Mouse (Mus musculus): Measurements from ENCODE around the gene Rpp38. TPM values are rescaled to one million over a fixed set of nuclear protein-coding genes. Genes with fewer than 3 reads are reported as not detected.

Gene Rpp38
- polyA plus RNA-seq, 1 experiment from 2014 or later = 12.8 TPM

GRCm38 (mm10) chr2:3331071-3331703 lies 1.3 kb downstream of the Rpp38 start:
- peak overlapping the region; percentile 67 for H3K4me2 ChIP-seq (replicated peaks)
- H3K4me3 ChIP-seq (replicated peaks) = peak overlapping the region; percentile 63
- 86% methylated on average over 5 of the region's 5 CpGs for WGBS
- peaks cover 24% of the 10 kb centered on the region for H3K4me1 ChIP-seq (replicated peaks)
- peak overlapping the region; percentile 74 for H3K9ac ChIP-seq (replicated peaks)
- H3K27me3 ChIP-seq = peaks cover 3% of the 10 kb centered on the region; the same call in 1 of the 2 replicates
- no peak for ATAC-seq
- H3K36me3 ChIP-seq = peaks cover 20% of the 10 kb centered on the region
- no peak overlapping the region for H3K27ac ChIP-seq
- H3K9me3 ChIP-seq = no peaks in the 10 kb centered on the region

GRCm38 (mm10) chr2:3327351-3327750 lies 5.1 kb downstream of the Rpp38 start:
- Histone ChIP-seq H3K9ac (replicated peaks) (no peak overlapping the region), H3K27ac (no peak overlapping the region), H3K9me3 (no peaks in the 10 kb centered on the region), H3K36me3 (peaks cover 53% of the 10 kb centered on the region), H3K4me3 (replicated peaks) (no peak overlapping the region), H3K27me3 (no peaks in the 10 kb centered on the region), H3K4me2 (replicated peaks) (no peak overlapping the region), H3K4me1 (replicated peaks) (peaks cover 14% of the 10 kb centered on the region)
- WGBS = 32% methylated on average over 1 of the region's 1 CpGs
- ATAC-seq = no peak

- Histone ChIP-seq H3K27ac (no peak overlapping the region), H3K36me3 (peaks cover 58% of the 10 kb centered on the region), H3K9me3 (no peaks in the 10 kb centered on the region), H3K4me2 (replicated peaks) (no peak overlapping the region), H3K9ac (replicated peaks) (no peak overlapping the region), H3K4me1 (replicated peaks) (peaks cover 10% of the 10 kb centered on the region), H3K4me3 (replicated peaks) (no peak overlapping the region), H3K27me3 (no peaks in the 10 kb centered on the region)
- ATAC-seq = no peak
- WGBS = 90% methylated on average over 1 of the region's 1 CpGs
Observed at GRCm38 (mm10) chr2:3326547-3326946, 5.9 kb downstream of the Rpp38 start.

- H3K4me1 ChIP-seq (replicated peaks) = no peaks in the 10 kb centered on the region
- no peaks in the 10 kb centered on the region for H3K27me3 ChIP-seq
- peaks cover 58% of the 10 kb centered on the region for H3K36me3 ChIP-seq
- WGBS = 92% methylated on average over 7 of the region's 7 CpGs
- ATAC-seq = no peak
- no peak overlapping the region for H3K4me3 ChIP-seq (replicated peaks)
- no peak overlapping the region for H3K4me2 ChIP-seq (replicated peaks)
- no peaks in the 10 kb centered on the region for H3K9me3 ChIP-seq
- H3K9ac ChIP-seq (replicated peaks) = no peak overlapping the region
- H3K27ac ChIP-seq = no peak overlapping the region
Observed at GRCm38 (mm10) chr2:3324381-3325130, 7.9 kb downstream of the Rpp38 start.

GRCm38 (mm10) chr2:3323132-3323531 lies 9.3 kb downstream of the Rpp38 start:
- 98% methylated on average over 2 of the region's 2 CpGs for WGBS
- no peaks in the 10 kb centered on the region for H3K9me3 ChIP-seq
- no peaks in the 10 kb centered on the region for H3K27me3 ChIP-seq
- no peak overlapping the region for H3K4me3 ChIP-seq (replicated peaks)
- peaks cover 56% of the 10 kb centered on the region for H3K36me3 ChIP-seq
- H3K4me1 ChIP-seq (replicated peaks) = no peaks in the 10 kb centered on the region
- H3K4me2 ChIP-seq (replicated peaks) = no peak overlapping the region
- no peak for ATAC-seq
- H3K27ac ChIP-seq = no peak overlapping the region
- H3K9ac ChIP-seq (replicated peaks) = no peak overlapping the region

- Histone ChIP-seq H3K4me2 (replicated peaks) (no peak overlapping the region), H3K27ac (no peak overlapping the region), H3K9ac (replicated peaks) (no peak overlapping the region), H3K4me3 (replicated peaks) (no peak overlapping the region), H3K36me3 (peaks cover 26% of the 10 kb centered on the region), H3K4me1 (replicated peaks) (no peaks in the 10 kb centered on the region), H3K27me3 (no peaks in the 10 kb centered on the region), H3K9me3 (no peaks in the 10 kb centered on the region)
- no peak for ATAC-seq
- 98% methylated on average over 3 of the region's 3 CpGs for WGBS
Observed at GRCm38 (mm10) chr2:3305426-3306025, 26.9 kb downstream of the Rpp38 start.

GRCm38 (mm10) chr2:3295826-3296225 lies 36.6 kb downstream of the Rpp38 start:
- Histone ChIP-seq H3K4me1 (replicated peaks) (no peaks in the 10 kb centered on the region), H3K4me2 (replicated peaks) (no peak overlapping the region), H3K27me3 (no peaks in the 10 kb centered on the region), H3K9ac (replicated peaks) (no peak overlapping the region), H3K36me3 (no peaks in the 10 kb centered on the region), H3K9me3 (no peaks in the 10 kb centered on the region), H3K4me3 (replicated peaks) (no peak overlapping the region), H3K27ac (no peak overlapping the region)
- WGBS = 91% methylated on average over 7 of the region's 7 CpGs
- ATAC-seq = no peak

- Histone ChIP-seq H3K4me1 (replicated peaks) (no peaks in the 10 kb centered on the region), H3K9ac (replicated peaks) (no peak overlapping the region), H3K27ac (no peak overlapping the region), H3K36me3 (no peaks in the 10 kb centered on the region), H3K27me3 (no peaks in the 10 kb centered on the region), H3K4me2 (replicated peaks) (no peak overlapping the region), H3K9me3 (no peaks in the 10 kb centered on the region), H3K4me3 (replicated peaks) (no peak overlapping the region)
- ATAC-seq = no peak
- WGBS = 91% methylated on average over 1 of the region's 1 CpGs
Observed at GRCm38 (mm10) chr2:3292170-3292569, 40.3 kb downstream of the Rpp38 start.

GRCm38 (mm10) chr2:3289581-3289980 lies 42.9 kb downstream of the Rpp38 start:
- Histone ChIP-seq H3K4me1 (replicated peaks) (peaks cover 12% of the 10 kb centered on the region), H3K9me3 (no peaks in the 10 kb centered on the region), H3K9ac (replicated peaks) (no peak overlapping the region), H3K36me3 (no peaks in the 10 kb centered on the region), H3K27me3 (no peaks in the 10 kb centered on the region), H3K27ac (no peak overlapping the region), H3K4me2 (replicated peaks) (no peak overlapping the region), H3K4me3 (replicated peaks) (no peak overlapping the region)
- ATAC-seq = no peak
- 96% methylated on average over 1 of the region's 1 CpGs for WGBS

- no peak overlapping the region for H3K27ac ChIP-seq
- H3K27me3 ChIP-seq = no peaks in the 10 kb centered on the region
- H3K4me3 ChIP-seq (replicated peaks) = no peak overlapping the region
- no peaks in the 10 kb centered on the region for H3K36me3 ChIP-seq
- H3K9me3 ChIP-seq = no peaks in the 10 kb centered on the region
- H3K4me1 ChIP-seq (replicated peaks) = peaks cover 17% of the 10 kb centered on the region
- H3K4me2 ChIP-seq (replicated peaks) = no peak overlapping the region
- WGBS = 92% methylated on average over 2 of the region's 2 CpGs
- no peak overlapping the region for H3K9ac ChIP-seq (replicated peaks)
- ATAC-seq = no peak
Observed at GRCm38 (mm10) chr2:3286243-3286642, 46.2 kb downstream of the Rpp38 start.

- no peak for ATAC-seq
- WGBS = 80% methylated on average over 3 of the region's 3 CpGs
- peak overlapping the region; percentile 81 for H3K4me3 ChIP-seq (replicated peaks)
- peak overlapping the region; percentile 63 for H3K4me2 ChIP-seq (replicated peaks)
- H3K27ac ChIP-seq = no peak overlapping the region
- H3K36me3 ChIP-seq = no peaks in the 10 kb centered on the region
- peaks cover 17% of the 10 kb centered on the region for H3K4me1 ChIP-seq (replicated peaks)
- H3K27me3 ChIP-seq = no peaks in the 10 kb centered on the region
- no peaks in the 10 kb centered on the region for H3K9me3 ChIP-seq
- peak overlapping the region; percentile 86 for H3K9ac ChIP-seq (replicated peaks)
Observed at GRCm38 (mm10) chr2:3285709-3286108, 46.7 kb downstream of the Rpp38 start.

- Histone ChIP-seq H3K4me3 (replicated peaks) (peak overlapping the region; percentile 81), H3K9ac (replicated peaks) (peak overlapping the region; percentile 86), H3K36me3 (no peaks in the 10 kb centered on the region), H3K4me1 (replicated peaks) (peaks cover 17% of the 10 kb centered on the region), H3K27ac (peak overlapping the region; percentile 94), H3K9me3 (no peaks in the 10 kb centered on the region), H3K27me3 (no peaks in the 10 kb centered on the region), H3K4me2 (replicated peaks) (peak overlapping the region; percentile 63)
- ATAC-seq = no peak
- 1% methylated on average over 6 of the region's 6 CpGs for WGBS
Observed at GRCm38 (mm10) chr2:3285181-3285530, 47.3 kb downstream of the Rpp38 start.
